Mouse (Mus musculus) bone marrow, adult 2 months (tissue): ENCODE results near the gene Tnfaip8l2.
"Not testable (repeated sequence)": the region's sequence is repeated elsewhere in the genome, so short reads cannot be mapped to it uniquely, and the experiment has no call there.

Experiments used
- CTCF ChIP-seq: fragments of 200-500 bp; IDR thresholded peaks from 2 replicates; pipeline ENCODE4 v1.5.1; 2011; ENCODE audit warnings: low read length, control low read depth; ENCODE audit not compliant: control insufficient read depth, insufficient read depth
- POLR2A ChIP-seq: fragments of 200-500 bp; IDR thresholded peaks from 2 replicates; pipeline ENCODE4 v1.6.1; 2011; ENCODE audit warnings: low read depth, mild to moderate bottlenecking, control low read depth, low read length, borderline replicate concordance; ENCODE audit not compliant: control insufficient read depth

GRCm38 (mm10) chr3:95132389-95132788, 9.8 kb downstream of the Tnfaip8l2 start:
- TF ChIP-seq CTCF, POLR2A: not testable (repeated sequence)
